Mouse (Mus musculus): ENCODE measurements around the gene Ackr3. TPM values are rescaled to one million over a fixed set of nuclear protein-coding genes. Genes with fewer than 3 reads are reported as not detected.
A peak's percentile ranks its signal among the peaks of the same experiment; 100 is the strongest.

The Ackr3 gene
- total RNA-seq (2015) (not detected in 2 replicates), total RNA-seq (2017) (not detected in 2 replicates)

- ATAC-seq (ENCODE audit: poor library complexity, severe bottlenecking), result peak; percentile 47
These were observed at the start of gene Ackr3 for GRCm38 (mm10) chr1:90203783-90204690. Ackr3 (plus strand) TSS chr1:90203980.

DNA sequence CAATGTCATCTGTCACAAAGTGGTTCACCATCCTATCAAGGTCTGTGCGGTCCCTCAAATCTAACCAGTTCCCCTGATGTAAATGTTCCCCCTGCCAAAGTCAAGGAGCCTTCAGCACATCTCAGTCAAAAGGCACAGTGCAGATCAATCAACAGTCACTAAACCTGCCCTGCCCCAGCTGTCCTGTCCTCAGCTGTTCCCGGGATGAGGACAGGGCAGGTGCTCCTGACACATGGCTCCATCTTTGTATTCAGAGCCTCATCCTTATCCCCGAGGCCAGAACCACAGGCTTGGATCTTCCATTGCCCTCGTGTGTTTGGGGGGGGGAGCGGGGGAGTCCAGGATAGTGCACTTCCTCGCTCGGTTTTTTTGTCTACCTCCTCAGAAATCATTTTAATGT lies 47.2 kb upstream of the Ackr3 start:
- ATAC-seq (ENCODE audit: poor library complexity, severe bottlenecking), result no peak

GRCm38 (mm10) chr1:90159927-90160326 lies 43.9 kb upstream of the Ackr3 start:
- no peak for ATAC-seq (ENCODE audit: poor library complexity, severe bottlenecking)

GRCm38 (mm10) chr1:90161623-90162022 lies 42.2 kb upstream of the Ackr3 start:
- no peak for ATAC-seq (ENCODE audit: poor library complexity, severe bottlenecking)

GRCm38 (mm10) chr1:90162379-90162857 lies 41.4 kb upstream of the Ackr3 start:
- ATAC-seq (ENCODE audit: poor library complexity, severe bottlenecking), result no peak

- ATAC-seq (ENCODE audit: poor library complexity, severe bottlenecking), result no peak
These were observed 40.6 kb upstream of the Ackr3 start for GRCm38 (mm10) chr1:90163161-90163560.

DNA sequence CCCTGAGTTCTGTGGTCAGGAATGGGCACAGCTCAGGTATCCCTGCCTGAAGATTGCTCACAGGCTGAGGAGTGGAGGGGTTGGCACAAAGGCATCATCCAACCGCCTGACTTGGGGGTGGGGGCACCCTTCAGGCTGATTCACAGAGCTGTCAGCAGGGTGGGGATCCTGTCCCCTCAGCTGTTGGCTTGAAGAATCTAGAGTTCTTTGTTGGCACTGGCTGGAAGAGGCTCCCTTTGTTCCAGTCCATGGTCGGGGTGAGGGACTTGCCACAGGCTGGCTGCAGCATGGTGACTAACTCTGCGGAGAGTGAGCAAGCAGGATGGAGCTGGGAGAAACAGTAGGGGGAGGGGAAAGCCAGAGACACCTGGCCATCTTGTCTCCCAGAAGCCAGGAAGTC lies 39.5 kb upstream of the Ackr3 start:
- no peak for ATAC-seq (ENCODE audit: poor library complexity, severe bottlenecking)

GRCm38 (mm10) chr1:90174338-90174737 lies 29.4 kb upstream of the Ackr3 start:
- no peak for ATAC-seq (ENCODE audit: poor library complexity, severe bottlenecking)

GRCm38 (mm10) chr1:90176223-90176622 lies 27.6 kb upstream of the Ackr3 start:
- ATAC-seq (ENCODE audit: poor library complexity, severe bottlenecking), result no peak

- no peak for ATAC-seq (ENCODE audit: poor library complexity, severe bottlenecking)
These were observed 26.2 kb upstream of the Ackr3 start for GRCm38 (mm10) chr1:90177565-90177964.

- ATAC-seq (ENCODE audit: poor library complexity, severe bottlenecking), result no peak
These were observed 25.8 kb upstream of the Ackr3 start for GRCm38 (mm10) chr1:90177978-90178377.

- no peak for ATAC-seq (ENCODE audit: poor library complexity, severe bottlenecking)
These were observed 23.3 kb upstream of the Ackr3 start for GRCm38 (mm10) chr1:90180479-90180878.

- ATAC-seq (ENCODE audit: poor library complexity, severe bottlenecking), result no peak
These were observed 22.6 kb upstream of the Ackr3 start for GRCm38 (mm10) chr1:90180966-90181699.

DNA sequence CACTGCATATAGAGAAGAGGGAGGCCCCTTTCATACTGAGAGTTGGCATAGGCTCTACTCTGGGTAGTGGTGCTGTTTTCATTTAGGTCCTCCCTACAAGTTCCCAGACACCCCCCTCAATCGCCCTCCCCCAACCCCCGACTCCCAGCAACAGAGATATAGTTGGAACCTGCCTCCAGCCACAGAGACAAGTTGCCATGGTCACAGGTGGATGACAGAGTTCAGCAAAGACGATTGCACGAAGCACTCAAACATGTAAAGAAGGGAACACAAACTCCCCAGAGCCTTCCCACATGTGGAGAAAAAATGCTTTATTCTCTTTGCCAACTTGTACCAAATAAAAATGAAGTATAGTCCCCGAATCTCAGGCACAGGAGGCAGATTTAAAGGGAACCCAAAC lies 21.3 kb upstream of the Ackr3 start:
- no peak for ATAC-seq (ENCODE audit: poor library complexity, severe bottlenecking)

DNA sequence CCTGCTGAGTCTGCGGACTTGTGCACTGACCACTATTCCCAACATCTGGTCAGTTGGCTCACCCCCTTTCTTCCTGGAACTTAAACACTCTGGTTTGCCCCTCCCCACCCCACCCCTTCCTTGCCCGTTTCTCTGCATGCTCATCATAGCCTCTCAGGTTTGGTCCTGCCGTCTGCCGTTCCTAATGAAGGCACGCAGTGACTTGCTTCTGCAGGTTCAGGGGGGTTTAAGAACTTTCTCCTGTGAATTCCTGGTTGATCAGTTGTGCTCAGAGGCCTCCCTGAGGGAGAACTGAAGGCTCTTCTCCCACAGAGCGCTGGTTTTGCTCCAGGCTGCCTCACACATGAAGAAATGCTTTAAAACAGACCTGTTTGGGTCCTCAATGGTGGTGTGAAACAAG lies 20.2 kb upstream of the Ackr3 start:
- ATAC-seq (ENCODE audit: poor library complexity, severe bottlenecking), result no peak

GRCm38 (mm10) chr1:90186173-90186572 lies 17.6 kb upstream of the Ackr3 start:
- ATAC-seq (ENCODE audit: poor library complexity, severe bottlenecking), result no peak

GRCm38 (mm10) chr1:90186874-90187273 lies 16.9 kb upstream of the Ackr3 start:
- ATAC-seq (ENCODE audit: poor library complexity, severe bottlenecking), result no peak

DNA sequence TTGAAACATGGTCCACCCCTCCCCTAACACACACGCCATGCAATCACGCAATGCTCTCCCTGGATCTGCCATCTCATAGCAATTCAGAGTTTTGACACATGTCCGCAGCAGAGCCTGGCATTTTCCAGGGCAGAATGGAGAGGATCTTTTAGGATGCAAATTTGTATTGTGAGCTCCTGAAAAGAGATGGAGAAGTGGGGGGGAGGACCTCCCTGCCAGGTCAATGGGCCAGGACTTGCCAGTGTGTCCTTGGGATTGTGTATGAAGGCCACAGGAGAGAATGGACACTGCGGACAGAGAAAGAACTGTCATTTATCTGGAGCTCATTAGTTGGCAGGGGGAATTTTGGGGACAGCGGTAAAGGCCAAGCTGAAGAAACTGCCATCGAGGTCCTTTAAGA lies 14.7 kb upstream of the Ackr3 start:
- ATAC-seq (ENCODE audit: poor library complexity, severe bottlenecking), result no peak

- no peak for ATAC-seq (ENCODE audit: poor library complexity, severe bottlenecking)
These were observed 2.5 kb upstream of the Ackr3 start for GRCm38 (mm10) chr1:90201246-90201645.

DNA sequence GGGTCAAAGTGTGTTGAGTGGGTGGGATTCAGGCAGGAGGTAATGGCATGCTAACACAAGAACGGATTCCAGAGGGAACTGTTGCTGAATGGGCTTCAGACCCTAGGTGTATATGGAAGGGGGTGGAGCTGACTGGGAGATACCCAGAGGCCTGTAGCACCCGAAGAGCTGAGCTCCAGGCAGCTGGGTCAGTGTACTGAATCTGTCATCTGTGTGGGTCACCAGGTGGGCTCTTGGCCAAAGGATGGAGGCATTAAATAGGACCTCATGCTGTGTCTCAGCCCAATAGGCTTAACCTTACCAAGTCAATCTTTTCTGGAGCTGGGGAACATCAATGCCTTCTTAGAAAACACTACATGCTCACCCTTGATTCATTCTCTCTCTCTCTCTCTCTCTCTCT lies 2.1 kb upstream of the Ackr3 start:
- ATAC-seq (ENCODE audit: poor library complexity, severe bottlenecking), result no peak

DNA sequence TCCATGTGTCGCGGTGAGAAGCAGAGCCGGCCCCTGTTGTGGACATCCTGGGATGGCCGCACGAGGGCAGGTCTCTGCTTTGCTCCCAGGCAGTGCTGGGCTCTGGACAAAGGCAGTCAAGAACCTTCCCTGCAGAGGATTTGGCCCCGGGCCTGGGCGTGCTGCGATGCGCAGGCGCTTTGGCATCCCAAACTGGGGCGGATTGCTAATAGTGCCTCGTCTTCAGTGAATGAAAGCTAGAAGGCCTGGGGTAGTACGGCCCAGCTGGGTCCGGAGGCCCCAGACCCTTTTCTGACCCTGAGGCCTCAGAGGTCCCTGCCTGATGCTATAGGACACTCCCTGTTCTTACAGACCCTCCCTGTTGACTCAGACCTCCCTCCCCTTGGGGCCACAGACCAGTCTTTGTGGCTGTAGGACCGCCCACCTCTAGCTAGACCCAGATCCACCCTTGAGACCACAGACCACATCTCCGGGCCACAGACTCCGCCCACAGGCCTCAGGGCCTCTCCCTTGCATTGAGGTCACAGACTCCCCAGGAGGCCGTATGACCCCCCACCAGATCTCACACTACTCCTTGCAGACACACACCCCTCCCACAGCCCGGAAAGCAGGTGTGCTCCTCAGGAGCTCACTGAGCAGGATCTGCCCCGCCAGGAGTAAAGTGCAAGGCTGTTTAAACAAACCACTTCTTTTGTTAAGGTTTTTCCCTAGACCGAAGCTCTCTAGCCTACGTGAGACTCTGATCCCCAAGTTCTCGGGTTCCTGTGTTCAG lies 1.4 kb upstream of the Ackr3 start:
- ATAC-seq (ENCODE audit: poor library complexity, severe bottlenecking), result no peak
